Mouse (Mus musculus): Measurements from ENCODE around the gene Plagl1. TPM values are rescaled to one million over a fixed set of nuclear protein-coding genes. Genes with fewer than 3 reads are reported as not detected.

The Plagl1 gene
- polyA plus RNA-seq, 1 experiment from 2014 or later = 54.9 TPM

GRCm38 (mm10) chr10:13102360-13102759 lies 42.1 kb downstream of the Plagl1 start:
- WGBS = 71% methylated on average over 4 of the region's 4 CpGs

DNA sequence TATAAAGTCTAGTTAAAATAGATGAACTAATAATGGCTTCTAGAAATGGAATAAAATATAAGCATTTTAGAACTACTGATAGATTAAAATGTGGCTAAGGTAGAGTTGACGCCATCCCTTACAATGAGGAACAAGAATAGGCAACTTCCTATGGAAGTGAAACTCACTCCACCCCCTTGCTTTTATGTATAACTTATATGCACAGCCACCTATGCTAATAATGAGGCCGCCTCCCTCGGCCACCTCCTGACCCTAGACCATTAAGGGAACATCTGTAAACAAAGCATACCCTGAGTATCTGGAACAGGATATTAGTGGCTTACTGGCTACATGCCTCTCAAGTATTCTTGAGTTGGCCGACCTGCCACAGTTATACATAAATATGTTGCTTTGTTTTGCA lies 43.5 kb downstream of the Plagl1 start:
- peaks cover 14% of the 10 kb centered on the region for H3K4me1 ChIP-seq (ENCODE audit: control insufficient read depth, insufficient read depth, low read length)
- DNase-seq (ENCODE audit: low spot score) = no peak
- H3K4me3 ChIP-seq (ENCODE audit: low read depth, low read length) = no peak overlapping the region
- WGBS = 72% methylated on average over 4 of the region's 4 CpGs
- H3K4me2 ChIP-seq (ENCODE audit: low read length) = no peak overlapping the region
- H3K36me3 ChIP-seq (ENCODE audit: control insufficient read depth, insufficient read depth, low read length) = no peaks in the 10 kb centered on the region
- no peaks in the 10 kb centered on the region for H3K27me3 ChIP-seq (replicated peaks; ENCODE audit: control insufficient read depth, insufficient read depth, low read length)
- no peak for ATAC-seq
- H3K9me3 ChIP-seq (replicated peaks; ENCODE audit: control insufficient read depth, low read length) = no peaks in the 10 kb centered on the region
- no peak overlapping the region for H3K9ac ChIP-seq (ENCODE audit: low read length)
- no peak overlapping the region for H3K27ac ChIP-seq (ENCODE audit: low read depth, low read length)

More at GRCm38 (mm10) chr10:13102360-13102759, 42.1 kb downstream of the Plagl1 start:
- Histone ChIP-seq H3K4me1 (ENCODE audit: control insufficient read depth, insufficient read depth, low read length) (peaks cover 3% of the 10 kb centered on the region; the same call in 1 of the 2 replicates), H3K4me3 (ENCODE audit: low read depth, low read length) (no peak overlapping the region), H3K27me3 (replicated peaks; ENCODE audit: control insufficient read depth, insufficient read depth, low read length) (no peaks in the 10 kb centered on the region), H3K4me2 (ENCODE audit: low read length) (no peak overlapping the region), H3K36me3 (ENCODE audit: control insufficient read depth, insufficient read depth, low read length) (no peaks in the 10 kb centered on the region), H3K9ac (ENCODE audit: low read length) (no peak overlapping the region), H3K27ac (ENCODE audit: low read depth, low read length) (no peak overlapping the region), H3K9me3 (replicated peaks; ENCODE audit: control insufficient read depth, low read length) (no peaks in the 10 kb centered on the region)
- DNase-seq (ENCODE audit: low spot score) (no peak), ATAC-seq (no peak)

GRCm38 (mm10) chr10:13106909-13107624 lies 46.8 kb downstream of the Plagl1 start:
- peak overlapping the region; percentile 56; the same call in 1 of the 2 replicates for H3K27ac ChIP-seq (ENCODE audit: low read depth, low read length)
- 42% methylated on average over 9 of the region's 9 CpGs for WGBS
- H3K4me1 ChIP-seq (ENCODE audit: control insufficient read depth, insufficient read depth, low read length) = peaks cover 30% of the 10 kb centered on the region

GRCm38 (mm10) chr10:13108021-13108548 lies 47.8 kb downstream of the Plagl1 start:
- Histone ChIP-seq H3K36me3 (ENCODE audit: control insufficient read depth, insufficient read depth, low read length) (no peaks in the 10 kb centered on the region), H3K27me3 (replicated peaks; ENCODE audit: control insufficient read depth, insufficient read depth, low read length) (no peaks in the 10 kb centered on the region), H3K9me3 (replicated peaks; ENCODE audit: control insufficient read depth, low read length) (no peaks in the 10 kb centered on the region), H3K4me2 (ENCODE audit: low read length) (no peak overlapping the region), H3K4me1 (ENCODE audit: control insufficient read depth, insufficient read depth, low read length) (peaks cover 30% of the 10 kb centered on the region), H3K4me3 (ENCODE audit: low read depth, low read length) (no peak overlapping the region), H3K9ac (ENCODE audit: low read length) (no peak overlapping the region), H3K27ac (ENCODE audit: low read depth, low read length) (peak overlapping the region; percentile 56; the same call in 1 of the 2 replicates)
- under 1% methylated on average over 7 of the region's 7 CpGs for WGBS
- DNase-seq (ENCODE audit: low spot score) = peak; percentile 92
- ATAC-seq = peak; percentile 92

More at GRCm38 (mm10) chr10:13106909-13107624, 46.8 kb downstream of the Plagl1 start:
- Histone ChIP-seq H3K4me3 (ENCODE audit: low read depth, low read length) (no peak overlapping the region), H3K9me3 (replicated peaks; ENCODE audit: control insufficient read depth, low read length) (no peaks in the 10 kb centered on the region), H3K27me3 (replicated peaks; ENCODE audit: control insufficient read depth, insufficient read depth, low read length) (no peaks in the 10 kb centered on the region), H3K4me2 (ENCODE audit: low read length) (no peak overlapping the region), H3K36me3 (ENCODE audit: control insufficient read depth, insufficient read depth, low read length) (no peaks in the 10 kb centered on the region), H3K9ac (ENCODE audit: low read length) (no peak overlapping the region)
- DNase-seq (ENCODE audit: low spot score) (no peak), ATAC-seq (no peak)

DNA sequence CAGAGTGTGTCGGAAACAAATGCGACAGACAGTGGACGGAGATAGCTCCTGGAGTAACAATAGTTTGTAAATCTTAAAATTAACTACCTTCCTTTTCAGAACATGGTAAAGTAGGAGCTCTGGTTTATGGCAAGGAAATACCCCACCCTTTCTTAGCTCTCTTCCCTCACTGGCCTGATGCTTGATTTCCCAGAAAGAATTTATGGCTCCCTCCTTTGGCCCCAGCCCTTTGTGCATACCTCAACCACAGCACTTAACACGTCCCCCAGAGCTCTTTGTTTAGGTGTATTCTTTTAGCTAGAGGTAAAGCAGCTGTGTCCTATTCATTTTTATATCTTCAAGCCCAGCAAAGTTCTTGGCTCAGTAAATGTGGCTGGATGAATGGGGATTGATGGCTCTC lies 48.5 kb downstream of the Plagl1 start:
- Histone ChIP-seq H3K4me3 (ENCODE audit: low read depth, low read length) (no peak overlapping the region), H3K9ac (ENCODE audit: low read length) (no peak overlapping the region), H3K36me3 (ENCODE audit: control insufficient read depth, insufficient read depth, low read length) (no peaks in the 10 kb centered on the region), H3K27me3 (replicated peaks; ENCODE audit: control insufficient read depth, insufficient read depth, low read length) (no peaks in the 10 kb centered on the region), H3K4me1 (ENCODE audit: control insufficient read depth, insufficient read depth, low read length) (peaks cover 30% of the 10 kb centered on the region), H3K9me3 (replicated peaks; ENCODE audit: control insufficient read depth, low read length) (no peaks in the 10 kb centered on the region), H3K4me2 (ENCODE audit: low read length) (no peak overlapping the region), H3K27ac (ENCODE audit: low read depth, low read length) (peak overlapping the region; percentile 56)
- no peak for ATAC-seq
- DNase-seq (ENCODE audit: low spot score) = no peak
- 4% methylated on average over 4 of the region's 4 CpGs for WGBS

GRCm38 (mm10) chr10:13109781-13110180 lies 49.5 kb downstream of the Plagl1 start:
- no peaks in the 10 kb centered on the region for H3K27me3 ChIP-seq (replicated peaks; ENCODE audit: control insufficient read depth, insufficient read depth, low read length)
- H3K4me1 ChIP-seq (ENCODE audit: control insufficient read depth, insufficient read depth, low read length) = peaks cover 36% of the 10 kb centered on the region
- H3K36me3 ChIP-seq (ENCODE audit: control insufficient read depth, insufficient read depth, low read length) = no peaks in the 10 kb centered on the region
- H3K4me3 ChIP-seq (ENCODE audit: low read depth, low read length) = no peak overlapping the region
- no peaks in the 10 kb centered on the region for H3K9me3 ChIP-seq (replicated peaks; ENCODE audit: control insufficient read depth, low read length)
- no peak for ATAC-seq
- H3K27ac ChIP-seq (ENCODE audit: low read depth, low read length) = peak overlapping the region; percentile 6; the same call in 1 of the 2 replicates
- no peak overlapping the region for H3K9ac ChIP-seq (ENCODE audit: low read length)
- no peak overlapping the region for H3K4me2 ChIP-seq (ENCODE audit: low read length)
- no peak for DNase-seq (ENCODE audit: low spot score)
- 79% methylated on average over 1 of the region's 1 CpGs for WGBS

DNA sequence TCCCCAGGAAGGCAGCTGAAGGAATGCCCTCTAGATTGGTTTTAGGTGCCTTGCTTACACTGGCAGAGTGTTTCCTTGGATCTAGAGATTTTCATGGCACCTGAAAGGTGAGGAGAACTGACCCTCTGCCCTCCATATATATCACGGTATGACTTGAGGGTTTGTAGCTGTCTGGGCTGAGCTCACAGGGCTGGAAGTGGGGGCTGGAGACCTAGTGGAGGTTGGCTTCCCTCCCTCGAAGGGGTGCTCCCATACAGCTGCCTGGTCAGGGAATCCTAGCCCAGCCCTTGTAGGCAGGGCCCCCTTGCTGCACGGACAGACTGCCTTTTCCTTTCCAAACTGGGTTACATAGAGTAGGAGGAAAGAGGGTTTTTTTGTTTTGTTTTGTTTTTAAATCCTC lies 52.5 kb downstream of the Plagl1 start:
- H3K4me2 ChIP-seq (ENCODE audit: low read length) = no peak overlapping the region
- H3K36me3 ChIP-seq (ENCODE audit: control insufficient read depth, insufficient read depth, low read length) = no peaks in the 10 kb centered on the region
- H3K4me1 ChIP-seq (ENCODE audit: control insufficient read depth, insufficient read depth, low read length) = peaks cover 59% of the 10 kb centered on the region
- no peak overlapping the region for H3K9ac ChIP-seq (ENCODE audit: low read length)
- no peak for DNase-seq (ENCODE audit: low spot score)
- no peaks in the 10 kb centered on the region for H3K27me3 ChIP-seq (replicated peaks; ENCODE audit: control insufficient read depth, insufficient read depth, low read length)
- H3K27ac ChIP-seq (ENCODE audit: low read depth, low read length) = no peak overlapping the region
- ATAC-seq = no peak
- no peaks in the 10 kb centered on the region for H3K9me3 ChIP-seq (replicated peaks; ENCODE audit: control insufficient read depth, low read length)
- 65% methylated on average over 3 of the region's 3 CpGs for WGBS
- H3K4me3 ChIP-seq (ENCODE audit: low read depth, low read length) = no peak overlapping the region

GRCm38 (mm10) chr10:13113641-13114040 lies 53.3 kb downstream of the Plagl1 start:
- DNase-seq (ENCODE audit: low spot score) = no peak
- H3K4me2 ChIP-seq (ENCODE audit: low read length) = no peak overlapping the region
- H3K27me3 ChIP-seq (replicated peaks; ENCODE audit: control insufficient read depth, insufficient read depth, low read length) = no peaks in the 10 kb centered on the region
- H3K9ac ChIP-seq (ENCODE audit: low read length) = no peak overlapping the region
- no peak overlapping the region for H3K27ac ChIP-seq (ENCODE audit: low read depth, low read length)
- no peaks in the 10 kb centered on the region for H3K9me3 ChIP-seq (replicated peaks; ENCODE audit: control insufficient read depth, low read length)
- ATAC-seq = no peak
- H3K4me1 ChIP-seq (ENCODE audit: control insufficient read depth, insufficient read depth, low read length) = peaks cover 58% of the 10 kb centered on the region
- no peaks in the 10 kb centered on the region for H3K36me3 ChIP-seq (ENCODE audit: control insufficient read depth, insufficient read depth, low read length)
- 80% methylated on average over 4 of the region's 4 CpGs for WGBS
- no peak overlapping the region for H3K4me3 ChIP-seq (ENCODE audit: low read depth, low read length)

DNA sequence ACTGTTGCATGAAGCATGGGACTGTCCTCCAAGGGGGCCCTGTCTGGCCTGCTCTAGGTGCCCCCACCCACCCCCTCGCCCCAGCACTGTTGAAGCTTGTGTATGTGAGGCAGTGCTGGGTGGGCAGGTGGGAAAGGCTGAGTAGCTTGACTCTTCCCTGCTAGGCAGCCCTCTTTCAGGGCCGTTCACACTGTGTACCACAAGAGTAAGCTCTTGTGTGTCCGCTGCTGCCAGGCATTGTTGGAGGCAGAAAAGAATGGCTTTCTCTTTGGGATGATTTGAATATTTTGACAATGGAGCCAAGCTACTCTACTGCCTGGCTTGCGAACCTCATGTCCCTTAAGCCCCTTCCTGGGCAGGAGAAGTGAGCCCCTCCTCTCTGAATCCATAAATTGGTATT lies 54.7 kb downstream of the Plagl1 start:
- no peaks in the 10 kb centered on the region for H3K27me3 ChIP-seq (replicated peaks; ENCODE audit: control insufficient read depth, insufficient read depth, low read length)
- peak overlapping the region; percentile 14; the same call in 1 of the 2 replicates for H3K4me2 ChIP-seq (ENCODE audit: low read length)
- H3K4me3 ChIP-seq (ENCODE audit: low read depth, low read length) = no peak overlapping the region
- DNase-seq (ENCODE audit: low spot score) (no peak), ATAC-seq (peak; percentile 40; the same call in 1 of the 2 replicates)
- H3K9me3 ChIP-seq (replicated peaks; ENCODE audit: control insufficient read depth, low read length) = no peaks in the 10 kb centered on the region
- no peaks in the 10 kb centered on the region for H3K36me3 ChIP-seq (ENCODE audit: control insufficient read depth, insufficient read depth, low read length)
- peak overlapping the region; percentile 55; the same call in 1 of the 2 replicates for H3K27ac ChIP-seq (ENCODE audit: low read depth, low read length)
- peaks cover 48% of the 10 kb centered on the region for H3K4me1 ChIP-seq (ENCODE audit: control insufficient read depth, insufficient read depth, low read length)
- no peak overlapping the region for H3K9ac ChIP-seq (ENCODE audit: low read length)
- 9% methylated on average over 4 of the region's 4 CpGs for WGBS

All from forebrain, embryonic 14.5 days (tissue).